Mouse (Mus musculus) megakaryocyte, embryonic 14.5 days (primary cell): Measurements from ENCODE around the gene Rnf43.

Experiments used
- FLI1 ChIP-seq: IDR thresholded peaks from 2 replicates; pipeline ENCODE4 v1.6.1; 2012; ENCODE audit warnings: low read length, inconsistent platforms, mixed read lengths
- GATA1 ChIP-seq: IDR thresholded peaks from 3 replicates; pipeline ENCODE4 v1.6.1; 2012; ENCODE audit warnings: mixed read lengths, low read length, inconsistent platforms, borderline replicate concordance

GRCm38 (mm10) chr11:87666256-87667035 lies 3.9 kb downstream of the Rnf43 start:
- TF ChIP-seq GATA1 (no peak), FLI1 (no peak)
